Mouse (Mus musculus) heart, embryonic 15.5 days (tissue): ENCODE measurements around the gene Dnase1l1. TPM values are rescaled to one million over a fixed set of nuclear protein-coding genes. Genes with fewer than 3 reads are reported as not detected.

Experiments
- ATAC-seq: fragments of 200-750 bp; cut with Nextera tagmentation; replicated peaks from 2 replicates; pipeline ENCODE4 v1.8.0; 2017; ENCODE audit warnings: low read depth, moderate TSS enrichment; ENCODE audit not compliant: insufficient number of reproducible peaks, insufficient read depth, low FRiP score
- H3K27ac ChIP-seq: fragments of 300-500 bp; sonication (generic); 2 replicates; pipeline ENCODE4 v1.5.1; 2015; ENCODE audit warnings: mild to moderate bottlenecking, inconsistent platforms
- H3K27me3 ChIP-seq: fragments of 300-500 bp; sonication (generic); 2 replicates; pipeline ENCODE4 v1.6.1; 2015; ENCODE audit warnings: inconsistent platforms
- H3K36me3 ChIP-seq: fragments of 300-500 bp; sonication (generic); 2 replicates; pipeline ENCODE4 v1.6.1; 2015; ENCODE audit warnings: mild to moderate bottlenecking, inconsistent platforms
- H3K4me1 ChIP-seq: fragments of 300-500 bp; sonication (generic); replicated peaks from 2 replicates; pipeline ENCODE4 v1.6.1; 2015; ENCODE audit warnings: inconsistent platforms
- H3K4me2 ChIP-seq: fragments of 300-500 bp; sonication (generic); 2 replicates; pipeline ENCODE4 v1.6.1; 2015; ENCODE audit warnings: inconsistent platforms, mild to moderate bottlenecking, moderate library complexity
- H3K4me3 ChIP-seq: fragments of 300-500 bp; sonication (generic); 2 replicates; pipeline ENCODE4 v1.5.1; 2015; ENCODE audit warnings: mild to moderate bottlenecking, inconsistent platforms
- H3K9ac ChIP-seq: fragments of 300-500 bp; sonication (generic); 2 replicates; pipeline ENCODE4 v1.6.1; 2015; ENCODE audit warnings: mild to moderate bottlenecking, inconsistent platforms
- H3K9me3 ChIP-seq: fragments of 300-500 bp; sonication (generic); replicated peaks from 2 replicates; pipeline ENCODE4 v1.6.1; 2016; ENCODE audit warnings: inconsistent platforms
- WGBS: fragments of 180-500 bp; shearing (Covaris S2); methylation state at CpG from one replicate; pipeline ENCODE4 v1.1.7; 2015; ENCODE audit warnings: mixed read lengths; 5-methylcytosine and 5-hydroxymethylcytosine counted together
- polyA plus RNA-seq: library from polyadenylated mRNA; unstranded; fragments of >200 nt; fragmentation: Nextera tagmentation; extraction: Ambion mirVana; gene quantifications from 2 replicates; pipeline ENCODE4 v1.2.1, GENCODE M21; 2015

Gene Dnase1l1
- polyA plus RNA-seq, 1 experiment from 2014 or later, result 14.3 TPM

DNA sequence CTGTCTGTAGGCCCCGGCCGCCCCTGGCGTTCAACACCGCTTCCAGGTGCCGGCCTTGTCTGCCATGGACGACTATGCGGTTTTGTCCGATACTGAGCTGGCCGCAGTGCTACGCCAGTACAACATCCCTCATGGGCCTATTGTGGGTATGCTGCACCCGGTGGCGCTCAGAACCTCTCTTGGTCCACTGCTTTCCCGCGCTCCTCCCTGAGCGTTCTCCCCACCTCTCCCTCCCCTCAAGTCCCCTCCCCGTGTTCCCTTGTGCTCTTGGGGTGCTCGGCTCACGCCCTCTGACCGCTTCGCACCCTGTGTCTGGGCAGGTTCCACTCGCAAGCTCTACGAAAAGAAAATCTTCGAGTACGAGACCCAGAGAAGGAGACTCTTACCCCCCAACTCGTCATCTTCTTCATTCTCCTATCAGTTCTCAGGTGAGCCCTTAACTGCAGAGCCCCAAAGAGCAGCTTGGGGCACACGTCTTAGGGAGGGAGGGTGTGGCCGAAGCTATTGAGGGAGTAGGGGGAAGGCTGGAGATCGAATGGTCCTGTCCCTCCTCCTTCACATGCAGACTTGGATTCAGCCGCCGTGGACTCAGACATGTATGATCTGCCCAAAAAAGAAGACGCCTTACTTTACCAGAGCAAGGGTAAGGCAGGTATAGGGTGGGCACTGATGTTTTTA is 27.1 kb downstream of the Dnase1l1 start:
- 16% methylated on average over 31 of the region's 31 CpGs for WGBS
- H3K9me3 ChIP-seq, result no peaks in the 10 kb centered on the region
- H3K4me2 ChIP-seq, result peak overlapping the region; percentile 70
- peaks cover 8% of the 10 kb centered on the region; the same call in 1 of the 2 replicates for H3K36me3 ChIP-seq
- H3K27ac ChIP-seq, result peak overlapping the region; percentile 94
- H3K4me3 ChIP-seq, result peak overlapping the region; percentile 63
- no peaks in the 10 kb centered on the region for H3K27me3 ChIP-seq
- H3K9ac ChIP-seq, result peak overlapping the region; percentile 68
- H3K4me1 ChIP-seq, result peaks cover 4% of the 10 kb centered on the region
- ATAC-seq, result peak; percentile 54

DNA sequence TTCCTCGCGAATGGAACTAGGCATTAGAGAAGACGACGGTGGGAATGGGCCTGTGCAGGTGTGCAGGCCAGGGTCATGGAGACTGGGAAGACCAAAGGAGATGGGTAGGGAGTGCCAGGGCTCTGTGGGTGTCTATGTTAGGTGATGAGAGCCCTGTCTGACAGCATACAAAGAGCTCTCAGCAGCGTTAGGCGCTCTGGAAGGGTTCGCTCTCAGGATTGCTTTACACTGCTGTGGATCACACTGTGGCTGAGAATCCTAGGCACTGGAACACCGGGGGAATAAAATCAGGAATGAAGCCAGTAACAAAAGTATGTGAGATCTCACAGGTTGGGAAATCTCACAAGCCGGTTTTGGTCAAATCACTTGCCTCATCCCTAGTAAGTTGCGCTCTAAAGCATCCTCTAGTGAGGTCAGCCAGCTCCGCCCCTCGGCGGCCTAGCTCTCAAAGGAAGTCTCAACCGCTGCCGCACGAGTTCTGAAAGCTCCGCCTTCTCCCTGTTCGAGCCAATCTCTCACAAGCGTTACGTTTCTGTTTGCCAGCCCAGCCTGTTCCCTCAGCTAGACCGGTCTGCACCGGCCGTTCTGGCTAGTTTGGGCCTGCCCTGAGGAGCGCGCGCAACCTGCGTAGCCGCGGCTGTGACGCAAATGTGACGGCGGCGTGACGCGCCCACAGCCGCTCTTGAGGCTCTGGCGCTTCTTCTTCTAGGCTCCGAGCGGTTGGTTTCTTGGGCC is 27.8 kb downstream of the Dnase1l1 start, which contains the start of gene Emd:
Gene Emd (plus strand): TSS at position 535 of the 735 bp plus-strand sequence.
- Histone ChIP-seq H3K36me3 (peaks cover 8% of the 10 kb centered on the region; the same call in 1 of the 2 replicates), H3K9ac (peak within 1 kb of the TSS; percentile 68), H3K27me3 (no peaks in the 10 kb centered on the region), H3K4me2 (peak within 1 kb of the TSS; percentile 70), H3K9me3 (no peaks in the 10 kb centered on the region), H3K27ac (peak within 1 kb of the TSS; percentile 94), H3K4me3 (peak within 1 kb of the TSS; percentile 63), H3K4me1 (peaks cover 4% of the 10 kb centered on the region)
- ATAC-seq, result peak; percentile 94
- 22% methylated on average over 39 of the region's 39 CpGs for WGBS

DNA sequence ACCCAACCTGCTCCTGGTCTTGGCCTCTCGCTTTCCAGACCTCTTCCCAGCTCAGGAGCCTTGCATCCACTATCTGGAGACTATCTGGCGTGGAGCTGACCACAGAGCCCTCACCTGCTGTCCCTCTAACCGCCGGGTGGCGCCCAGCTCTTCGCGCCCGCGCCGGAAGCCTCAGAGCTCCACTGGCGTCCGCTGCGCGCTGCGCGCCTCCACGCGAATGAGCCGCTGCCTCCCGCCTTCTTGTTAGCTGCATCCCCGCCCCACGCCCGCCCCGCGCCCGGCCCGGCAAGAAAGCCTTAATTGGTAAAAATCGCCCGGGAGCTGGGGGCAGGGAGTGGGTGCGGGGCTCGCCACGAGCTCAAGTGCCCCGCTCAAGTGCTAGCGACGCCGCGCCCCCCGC is 32.5 kb downstream of the Dnase1l1 start, which contains the start of gene Flna:
Gene Flna (minus strand): TSS at position 206 of the 400 bp plus-strand sequence.
- 6% methylated on average over 38 of the region's 38 CpGs for WGBS
- H3K4me1 ChIP-seq, result peaks cover 5% of the 10 kb centered on the region; the same call in 1 of the 2 replicates
- H3K27ac ChIP-seq, result peak within 1 kb of the TSS; percentile 80
- H3K9me3 ChIP-seq, result no peaks in the 10 kb centered on the region
- H3K4me2 ChIP-seq, result peak within 1 kb of the TSS; percentile 70
- ATAC-seq, result no peak
- peak within 1 kb of the TSS; percentile 60 for H3K9ac ChIP-seq
- H3K4me3 ChIP-seq, result peak within 1 kb of the TSS; percentile 53
- H3K27me3 ChIP-seq, result no peaks in the 10 kb centered on the region
- H3K36me3 ChIP-seq, result no peaks in the 10 kb centered on the region

DNA sequence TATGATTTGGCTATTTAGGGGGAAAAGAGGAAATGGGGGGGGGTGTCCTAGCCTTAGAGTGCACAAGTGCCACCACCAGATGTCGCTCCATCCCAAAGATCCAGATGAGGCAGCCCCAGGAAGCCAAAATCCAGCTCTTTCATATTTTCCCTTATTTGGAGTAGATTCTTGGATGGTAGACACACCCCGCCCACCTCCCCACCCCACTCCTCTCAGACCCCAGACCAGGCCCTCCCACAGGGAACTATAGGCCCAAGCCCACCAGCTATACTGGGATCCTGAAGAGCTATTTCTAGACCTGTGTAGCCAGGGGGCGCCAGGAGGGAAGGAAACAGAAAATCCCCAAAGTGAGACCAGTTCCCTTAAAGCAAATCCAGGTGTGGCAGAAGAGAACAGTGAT is 33.5 kb downstream of the Dnase1l1 start:
- Histone ChIP-seq H3K4me1 (peaks cover 9% of the 10 kb centered on the region), H3K27me3 (no peaks in the 10 kb centered on the region), H3K9me3 (no peaks in the 10 kb centered on the region), H3K4me3 (peak overlapping the region; percentile 53), H3K9ac (peak overlapping the region; percentile 60; the same call in 1 of the 2 replicates), H3K27ac (peak overlapping the region; percentile 80), H3K36me3 (no peaks in the 10 kb centered on the region), H3K4me2 (peak overlapping the region; percentile 70)
- 13% methylated on average over 3 of the region's 3 CpGs for WGBS
- no peak for ATAC-seq

DNA sequence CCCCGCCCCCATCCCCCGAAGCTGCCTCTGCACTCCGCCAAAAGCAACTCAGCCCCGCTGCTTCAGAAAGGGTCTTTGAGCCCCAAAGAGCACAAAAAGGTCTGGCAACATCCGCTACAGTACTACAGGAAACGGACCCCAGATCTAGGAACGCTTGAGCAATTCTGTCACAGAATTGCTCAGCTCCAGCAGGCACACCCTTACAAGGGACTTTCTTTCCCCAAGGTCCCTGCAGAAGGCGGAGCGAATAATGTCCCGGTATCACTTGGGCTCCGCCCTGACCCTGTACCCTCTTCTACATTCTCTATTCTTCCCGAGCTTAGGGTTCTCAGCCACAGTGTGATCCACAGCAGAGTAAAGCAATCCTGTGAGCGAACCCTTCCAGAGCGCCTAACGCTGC is 35.4 kb downstream of the Dnase1l1 start:
- Histone ChIP-seq H3K4me2 (peak overlapping the region; percentile 70), H3K9ac (peak overlapping the region; percentile 56), H3K36me3 (peaks cover 15% of the 10 kb centered on the region), H3K27ac (peak overlapping the region; percentile 91), H3K4me3 (peak overlapping the region; percentile 64), H3K9me3 (no peaks in the 10 kb centered on the region), H3K27me3 (no peaks in the 10 kb centered on the region), H3K4me1 (peaks cover 19% of the 10 kb centered on the region)
- 4% methylated on average over 15 of the region's 15 CpGs for WGBS
- peak; percentile 16 for ATAC-seq

DNA sequence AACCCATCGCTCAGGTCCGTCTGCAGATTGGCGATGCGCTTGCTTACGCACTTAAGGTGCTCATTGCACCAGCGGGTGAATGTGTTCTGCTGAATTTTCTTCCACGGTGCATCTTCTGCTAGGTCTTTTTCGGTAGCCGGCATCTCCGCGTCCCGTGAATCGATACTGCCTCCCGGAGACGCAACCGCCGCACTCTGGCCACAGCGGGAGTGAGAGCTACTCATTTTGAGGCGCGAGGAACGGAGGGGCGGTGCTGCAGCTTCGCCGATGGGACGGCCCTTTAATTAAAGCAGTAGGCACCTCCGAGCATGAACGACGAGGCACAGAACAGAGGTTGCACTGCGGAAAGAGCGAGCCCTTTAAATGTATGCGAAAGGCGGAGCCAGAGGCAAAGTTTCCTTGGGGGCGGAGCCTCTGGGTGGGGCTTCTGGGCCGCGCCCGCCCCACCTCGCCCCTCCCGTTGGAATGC is 35.9 kb downstream of the Dnase1l1 start:
- no peaks in the 10 kb centered on the region for H3K9me3 ChIP-seq
- H3K4me3 ChIP-seq, result peak overlapping the region; percentile 64
- ATAC-seq, result peak; percentile 86
- H3K27me3 ChIP-seq, result no peaks in the 10 kb centered on the region
- peak overlapping the region; percentile 91 for H3K27ac ChIP-seq
- peak overlapping the region; percentile 69 for H3K9ac ChIP-seq
- peak overlapping the region; percentile 70 for H3K4me2 ChIP-seq
- peaks cover 19% of the 10 kb centered on the region for H3K36me3 ChIP-seq
- peaks cover 19% of the 10 kb centered on the region for H3K4me1 ChIP-seq
- WGBS, result 16% methylated on average over 38 of the region's 38 CpGs

DNA sequence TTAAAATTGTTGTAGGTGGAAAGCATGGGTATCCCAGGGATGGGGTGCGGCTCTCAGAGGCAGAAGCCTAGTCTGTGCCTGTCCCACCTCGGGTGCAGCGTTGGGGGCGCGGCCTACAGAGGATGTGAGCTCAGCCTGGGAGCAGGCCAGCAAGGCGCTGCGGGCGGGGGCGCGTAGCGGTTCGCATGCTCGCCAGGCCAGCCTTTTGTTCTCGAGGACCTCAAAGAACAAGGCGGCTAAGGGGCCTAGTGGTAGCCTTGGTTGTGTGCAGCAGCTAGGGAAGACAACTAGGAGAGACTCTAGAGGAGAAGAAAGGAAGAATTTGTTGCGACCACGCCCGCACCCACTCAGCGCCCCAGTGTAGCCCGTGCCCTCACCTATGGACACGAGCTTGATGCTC is 36.5 kb downstream of the Dnase1l1 start:
- H3K4me3 ChIP-seq, result peak overlapping the region; percentile 64
- H3K27me3 ChIP-seq, result no peaks in the 10 kb centered on the region
- H3K4me2 ChIP-seq, result peak overlapping the region; percentile 70
- no peaks in the 10 kb centered on the region for H3K9me3 ChIP-seq
- 13% methylated on average over 21 of the region's 21 CpGs for WGBS
- peaks cover 24% of the 10 kb centered on the region for H3K36me3 ChIP-seq
- H3K4me1 ChIP-seq, result peaks cover 19% of the 10 kb centered on the region
- ATAC-seq, result peak; percentile 53
- H3K27ac ChIP-seq, result peak overlapping the region; percentile 91
- H3K9ac ChIP-seq, result peak overlapping the region; percentile 69

DNA sequence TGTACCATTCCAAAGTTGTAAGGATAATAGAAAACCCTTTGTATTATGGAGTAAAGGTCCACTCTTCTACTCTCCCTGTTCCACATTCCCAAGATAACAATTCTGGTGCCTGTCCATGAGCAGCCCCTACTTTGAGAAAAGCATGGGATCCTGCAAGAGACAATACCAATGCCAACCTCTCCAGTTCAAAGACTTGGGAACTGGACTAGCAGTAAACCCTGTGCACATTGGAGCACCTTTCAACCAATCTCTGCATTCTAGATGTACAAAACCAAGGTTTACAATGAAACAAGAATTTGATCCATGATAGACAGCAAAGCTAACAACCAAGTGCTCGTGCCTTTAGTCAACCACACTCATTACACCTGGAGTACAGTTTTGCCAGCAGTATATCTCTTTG is 37.0 kb downstream of the Dnase1l1 start:
- Histone ChIP-seq H3K4me1 (peaks cover 19% of the 10 kb centered on the region), H3K9me3 (no peaks in the 10 kb centered on the region), H3K27ac (peak overlapping the region; percentile 91), H3K4me2 (peak overlapping the region; percentile 70), H3K36me3 (peaks cover 30% of the 10 kb centered on the region), H3K27me3 (no peaks in the 10 kb centered on the region), H3K9ac (peak overlapping the region; percentile 69), H3K4me3 (peak overlapping the region; percentile 64)
- ATAC-seq, result no peak
- WGBS, result 18% methylated on average over 1 of the region's 1 CpGs

DNA sequence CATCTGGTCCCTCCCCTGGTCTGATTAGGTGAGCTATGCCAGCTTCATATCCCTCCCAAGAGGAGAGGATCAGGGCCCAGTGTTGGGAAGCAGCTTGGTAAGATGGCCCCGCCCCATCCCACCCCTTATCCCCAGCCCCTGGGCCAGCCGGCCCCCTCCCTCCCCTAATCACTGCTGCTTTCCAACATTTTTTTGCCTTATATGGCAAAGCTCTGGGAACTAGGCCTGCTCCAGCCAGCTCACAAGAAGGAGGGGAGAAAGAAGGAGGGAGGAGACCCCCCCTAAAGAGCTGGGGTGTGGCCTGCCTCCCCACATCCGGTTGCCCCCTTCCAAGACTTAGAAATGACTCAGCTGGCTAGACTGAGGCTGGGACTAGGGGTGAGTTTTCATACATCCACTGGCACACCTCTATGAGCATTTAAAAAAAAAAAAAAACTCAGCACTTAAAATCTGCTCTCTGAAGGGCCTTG is 37.5 kb downstream of the Dnase1l1 start:
- 9% methylated on average over 3 of the region's 3 CpGs for WGBS
- H3K9me3 ChIP-seq, result no peaks in the 10 kb centered on the region
- peak; percentile 70 for ATAC-seq
- H3K4me1 ChIP-seq, result peaks cover 19% of the 10 kb centered on the region
- no peaks in the 10 kb centered on the region for H3K27me3 ChIP-seq
- H3K4me2 ChIP-seq, result peak overlapping the region; percentile 70
- peaks cover 33% of the 10 kb centered on the region for H3K36me3 ChIP-seq
- H3K4me3 ChIP-seq, result peak overlapping the region; percentile 64
- H3K9ac ChIP-seq, result peak overlapping the region; percentile 69
- peak overlapping the region; percentile 91 for H3K27ac ChIP-seq

DNA sequence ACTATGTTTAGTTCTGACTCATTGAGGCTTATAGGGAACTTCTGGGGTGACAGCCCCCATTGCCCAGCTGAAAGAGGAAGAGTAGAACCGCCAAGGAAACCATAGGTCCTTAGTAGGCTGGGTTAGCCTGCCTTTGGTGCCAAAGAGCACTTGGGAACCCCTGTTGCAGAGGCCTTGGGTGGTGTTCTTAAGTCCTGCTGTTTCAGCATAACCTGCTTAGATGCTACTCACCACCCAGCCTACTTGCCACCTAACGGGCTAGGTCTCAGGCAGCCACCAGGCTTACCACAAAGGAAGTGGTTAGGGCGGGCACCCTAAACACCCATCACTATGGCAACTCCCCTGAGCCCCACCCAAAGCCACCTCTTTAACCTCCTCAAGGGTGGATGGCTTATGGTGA is 38.3 kb downstream of the Dnase1l1 start:
- peak overlapping the region; percentile 64 for H3K4me3 ChIP-seq
- H3K4me2 ChIP-seq, result peak overlapping the region; percentile 70
- H3K27ac ChIP-seq, result peak overlapping the region; percentile 91
- H3K4me1 ChIP-seq, result peaks cover 16% of the 10 kb centered on the region
- peak overlapping the region; percentile 48 for H3K9ac ChIP-seq
- no peak for ATAC-seq
- H3K36me3 ChIP-seq, result peaks cover 42% of the 10 kb centered on the region
- H3K27me3 ChIP-seq, result no peaks in the 10 kb centered on the region
- no peaks in the 10 kb centered on the region for H3K9me3 ChIP-seq
- 50% methylated on average over 3 of the region's 3 CpGs for WGBS

DNA sequence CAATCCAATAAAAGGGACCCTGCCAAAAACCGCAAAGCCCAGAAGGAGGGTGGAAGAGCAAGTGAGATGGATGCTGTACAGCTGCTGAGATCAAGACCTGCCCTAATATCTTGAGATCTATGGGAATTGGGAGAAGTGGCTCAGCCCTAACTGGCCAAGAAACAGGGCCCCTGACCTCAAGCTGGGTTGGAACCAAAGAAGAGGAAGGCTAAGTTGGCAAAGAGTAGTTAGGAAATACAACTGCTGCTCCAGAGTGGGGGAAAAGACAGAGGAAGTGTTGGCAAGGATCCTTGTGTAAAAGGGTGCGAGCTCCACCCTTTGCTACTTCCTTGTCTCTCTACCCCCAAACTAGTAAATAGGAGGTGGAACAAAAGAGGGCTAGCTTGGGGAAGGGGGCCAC is 38.7 kb downstream of the Dnase1l1 start:
- peaks cover 46% of the 10 kb centered on the region for H3K36me3 ChIP-seq
- 65% methylated on average over 2 of the region's 2 CpGs for WGBS
- ATAC-seq, result no peak

More for the DNA sequence above, 38.7 kb downstream of the Dnase1l1 start:
- H3K4me3 ChIP-seq, result peak overlapping the region; percentile 64
- peak overlapping the region; percentile 91; the same call in 1 of the 2 replicates for H3K27ac ChIP-seq
- H3K4me2 ChIP-seq, result peak overlapping the region; percentile 70
- no peaks in the 10 kb centered on the region for H3K27me3 ChIP-seq
- H3K4me1 ChIP-seq, result peaks cover 16% of the 10 kb centered on the region
- no peaks in the 10 kb centered on the region for H3K9me3 ChIP-seq
- peak overlapping the region; percentile 48 for H3K9ac ChIP-seq
